ENCODE assay signal across 8 mouse cellular contexts in genomic region chr3:79628561-79629415, GRCm38 (mm10). TPM values are rescaled to one million over a fixed set of nuclear protein-coding genes. Genes with fewer than 3 reads are reported as not detected.
A peak's percentile ranks its signal among the peaks of the same experiment; 100 is the strongest.
DNase-seq lines count a peak whose midpoint lies in the region; ATAC-seq and TF ChIP-seq lines count a peak whose summit lies in the region.

TSS of gene 4930579G24Rik (plus strand) at chr3:79629079.

- peaks cover 21% of the 10 kb centered on the region for H3K36me3 ChIP-seq in heart, embryonic 12.5 days
- peaks cover 14% of the 10 kb centered on the region; the same call in 1 of the 2 replicates for H3K36me3 ChIP-seq in kidney, postnatal 0 days (ENCODE audit: insufficient read depth, low read length)
- peaks cover 9% of the 10 kb centered on the region for H3K36me3 ChIP-seq in liver, embryonic 11.5 days (ENCODE audit: control insufficient read depth, insufficient read depth, low read length)
- peaks cover 5% of the 10 kb centered on the region; the same call in 1 of the 2 replicates for H3K36me3 ChIP-seq in stomach, embryonic 14.5 days (ENCODE audit: control insufficient read depth, insufficient read depth, low read length)

- no peaks in the 10 kb centered on the region for H3K27me3 ChIP-seq in heart, embryonic 12.5 days (replicated peaks)
- no peaks in the 10 kb centered on the region for H3K27me3 ChIP-seq in kidney, postnatal 0 days (ENCODE audit: insufficient read depth, low read length)
- H3K27me3 ChIP-seq in liver, embryonic 11.5 days (replicated peaks; ENCODE audit: control insufficient read depth, insufficient read depth, low read length): no peaks in the 10 kb centered on the region
- H3K27me3 ChIP-seq in stomach, embryonic 14.5 days (ENCODE audit: control insufficient read depth, insufficient read depth, low read length): no peaks in the 10 kb centered on the region

- under 1% methylated on average over 59 of the region's 60 CpGs for WGBS in heart, embryonic 12.5 days
- WGBS in kidney, postnatal 0 days: under 1% methylated on average over 60 of the region's 60 CpGs
- WGBS in liver, embryonic 11.5 days: under 1% methylated on average over 59 of the region's 60 CpGs
- under 1% methylated on average over 60 of the region's 60 CpGs for WGBS in stomach, embryonic 14.5 days

- peaks cover 5% of the 10 kb centered on the region; the same call in 1 of the 2 replicates for H3K4me1 ChIP-seq in heart, embryonic 12.5 days (replicated peaks)
- H3K4me1 ChIP-seq in kidney, postnatal 0 days (replicated peaks; ENCODE audit: insufficient read depth, low read length): 0 out of 2 replicates have a peak, but pooled peaks cover 4% of the 10 kb centered on the region
- H3K4me1 ChIP-seq in liver, embryonic 11.5 days (replicated peaks; ENCODE audit: control insufficient read depth, insufficient read depth, low read length): peaks cover 5% of the 10 kb centered on the region; the same call in 1 of the 2 replicates
- no peaks in the 10 kb centered on the region for H3K4me1 ChIP-seq in stomach, embryonic 14.5 days (ENCODE audit: control insufficient read depth, insufficient read depth, low read length)

- peak; percentile 91 for ATAC-seq in erythroid progenitor cell, adult 5-6 weeks (replicated peaks; ENCODE audit: low FRiP score, poor library complexity, severe bottlenecking)
- ATAC-seq in heart, embryonic 12.5 days (ENCODE audit: insufficient number of reproducible peaks, low FRiP score): peak; percentile 99
- peak; percentile 99 for ATAC-seq in kidney, postnatal 0 days (replicated peaks; ENCODE audit: low FRiP score, low read depth)
- ATAC-seq in liver, embryonic 11.5 days (replicated peaks; ENCODE audit: low FRiP score): peak; percentile 98
- ATAC-seq in stomach, embryonic 14.5 days (ENCODE audit: insufficient number of reproducible peaks, insufficient read depth, low FRiP score, low read depth): peak; percentile 99

- peak; percentile 100 for DNase-seq in CD4-positive helper T cell, adult 2 months (ENCODE audit: low read depth, low spot score)
- DNase-seq in brain, embryonic 18.5 days (ENCODE audit: low read depth, low spot score): peak; percentile 99
- peak; percentile 100 for DNase-seq in kidney, postnatal 0 days (ENCODE audit: low spot score)
- peak; percentile 88 for DNase-seq in liver, embryonic 11.5 days (ENCODE audit: low spot score)
- peak; percentile 99 for DNase-seq in naive thymus-derived CD4-positive, alpha-beta T cell, adult 2 months (ENCODE audit: low read depth)

- TF ChIP-seq CTCF in kidney, postnatal 0 days (IDR thresholded peaks at IDR 0.05; ENCODE audit: low read depth): no peak

- H3K4me2 ChIP-seq in heart, embryonic 12.5 days: peak within 1 kb of the TSS; percentile 89
- H3K4me2 ChIP-seq in kidney, postnatal 0 days (ENCODE audit: low read length): peak within 1 kb of the TSS; percentile 72
- H3K4me2 ChIP-seq in liver, embryonic 11.5 days: peak within 1 kb of the TSS; percentile 83
- peak within 1 kb of the TSS; percentile 58 for H3K4me2 ChIP-seq in stomach, embryonic 14.5 days (replicated peaks; ENCODE audit: low read depth, low read length)

- peak within 1 kb of the TSS; percentile 84 for H3K9ac ChIP-seq in heart, embryonic 12.5 days
- H3K9ac ChIP-seq in kidney, postnatal 0 days (ENCODE audit: low read depth, low read length): peak within 1 kb of the TSS; percentile 74
- H3K9ac ChIP-seq in liver, embryonic 11.5 days (ENCODE audit: low read depth, low read length): peak within 1 kb of the TSS; percentile 86
- peak within 1 kb of the TSS; percentile 52 for H3K9ac ChIP-seq in stomach, embryonic 14.5 days (replicated peaks; ENCODE audit: low read depth, low read length)

- H3K4me3 ChIP-seq in heart, embryonic 12.5 days: peak within 1 kb of the TSS; percentile 73
- H3K4me3 ChIP-seq in kidney, postnatal 0 days (replicated peaks; ENCODE audit: low read depth, low read length): peak within 1 kb of the TSS; percentile 73
- H3K4me3 ChIP-seq in liver, embryonic 11.5 days (ENCODE audit: low read depth, low read length): peak within 1 kb of the TSS; percentile 80
- peak within 1 kb of the TSS; percentile 71 for H3K4me3 ChIP-seq in stomach, embryonic 14.5 days (ENCODE audit: low read depth, low read length)

- peak within 1 kb of the TSS; percentile 89 for H3K27ac ChIP-seq in heart, embryonic 12.5 days (ENCODE audit: poor library complexity, severe bottlenecking)
- H3K27ac ChIP-seq in kidney, postnatal 0 days: peak within 1 kb of the TSS; percentile 77
- peak within 1 kb of the TSS; percentile 67 for H3K27ac ChIP-seq in liver, embryonic 11.5 days (ENCODE audit: low read depth, low read length)
- peak within 1 kb of the TSS; percentile 84 for H3K27ac ChIP-seq in stomach, embryonic 14.5 days (ENCODE audit: low read length)

- H3K9me3 ChIP-seq in heart, embryonic 12.5 days (replicated peaks): no peaks in the 10 kb centered on the region
- H3K9me3 ChIP-seq in kidney, postnatal 0 days (replicated peaks; ENCODE audit: low read length): no peaks in the 10 kb centered on the region
- H3K9me3 ChIP-seq in liver, embryonic 11.5 days (ENCODE audit: control insufficient read depth, low read length): no peaks in the 10 kb centered on the region; the same call in 1 of the 2 replicates
- H3K9me3 ChIP-seq in stomach, embryonic 14.5 days (ENCODE audit: control insufficient read depth, low read depth, low read length): no peaks in the 10 kb centered on the region

RNA-seq across cellular contexts. Expression of gene 4930579G24Rik, which starts in this region (rescaled TPM):
- 30.3 and 50.3 TPM in 2 replicates for total RNA-seq in erythroid progenitor cell, adult 5-6 weeks (2015; ENCODE audit: low replicate concordance)
- total RNA-seq in erythroid progenitor cell, adult 5-6 weeks (2017; ENCODE audit: low replicate concordance): 14.9 and 22.4 TPM in 2 replicates
- polyA plus RNA-seq in heart, embryonic 12.5 days (2016; fragmentation: Nextera tagmentation; extraction: Ambion mirVana): 24.6 and 26.3 TPM in 2 replicates
- polyA plus RNA-seq in kidney, postnatal 0 days (2015; fragmentation: Nextera tagmentation; extraction: Ambion mirVana): 13.2 and 18.6 TPM in 2 replicates
- 29.0 and 30.3 TPM in 2 replicates for polyA plus RNA-seq in liver, embryonic 11.5 days (2014; fragmentation: Nextera tagmentation; extraction: Ambion mirVana)
- polyA plus RNA-seq in stomach, embryonic 14.5 days (2014; fragmentation: Nextera tagmentation; extraction: Ambion mirVana): 29.7 and 30.3 TPM in 2 replicates

Comparison
In these comparisons a context has a peak if more than half of its experiments do, and no peak if none do; other contexts are left out.
1. Peak in every context shown above with its lines: DNase-seq, ATAC-seq, H3K4me3 ChIP-seq and H3K27ac ChIP-seq.